Mouse (Mus musculus) G1E (cell line): Measurements from ENCODE around the gene Atoh8.

Experiments
- CTCF ChIP-seq: IDR thresholded peaks from 2 replicates; pipeline ENCODE4 v1.5.1; 2012; ENCODE audit warnings: low read depth, low read length, inconsistent platforms, mixed read lengths
- POLR2AphosphoS5 ChIP-seq: IDR thresholded peaks from 2 replicates; pipeline ENCODE4 v1.6.1; 2012; ENCODE audit warnings: low read depth, low read length, inconsistent platforms; ENCODE audit not compliant: insufficient replicate concordance

- TF ChIP-seq POLR2AphosphoS5: no peak
- no peak for TF ChIP-seq CTCF
Measured at GRCm38 (mm10) chr6:72233950-72234349, 1.4 kb downstream of the Atoh8 start.
